8 mouse cellular contexts compared by ENCODE assay signal in genomic region chr7:6155031-6155872, GRCm38 (mm10). TPM values are rescaled to one million over a fixed set of nuclear protein-coding genes. Genes with fewer than 3 reads are reported as not detected.
A peak's percentile ranks its signal among the peaks of the same experiment; 100 is the strongest.
DNase-seq lines count a peak whose midpoint lies in the region; ATAC-seq and TF ChIP-seq lines count a peak whose summit lies in the region.

No protein-coding gene starts in this region.

- peak overlapping the region; percentile 93 for H3K9ac ChIP-seq in embryonic facial prominence, embryonic 15.5 days
- H3K9ac ChIP-seq in kidney, embryonic 15.5 days, result peak overlapping the region; percentile 88
- H3K9ac ChIP-seq in liver, embryonic 12.5 days, result peak overlapping the region; percentile 91
- peak overlapping the region; percentile 92 for H3K9ac ChIP-seq in stomach, embryonic 15.5 days

- peak; percentile 78 for ATAC-seq in embryonic facial prominence, embryonic 15.5 days (ENCODE audit: insufficient number of reproducible peaks, low FRiP score, low TSS enrichment, low read depth)
- peak; percentile 77 for ATAC-seq in kidney, embryonic 15.5 days (replicated peaks; ENCODE audit: low FRiP score)
- peak; percentile 69 for ATAC-seq in liver, embryonic 12.5 days
- ATAC-seq in stomach, embryonic 15.5 days (ENCODE audit: insufficient read depth, low FRiP score, low read depth), result peak; percentile 56

- no peaks in the 10 kb centered on the region for H3K36me3 ChIP-seq in C2C12 (ENCODE audit: control insufficient read depth, insufficient read depth)
- H3K36me3 ChIP-seq in embryonic facial prominence, embryonic 15.5 days, result no peaks in the 10 kb centered on the region
- no peaks in the 10 kb centered on the region for H3K36me3 ChIP-seq in heart, embryonic 10.5 days
- no peaks in the 10 kb centered on the region for H3K36me3 ChIP-seq in kidney, embryonic 15.5 days
- H3K36me3 ChIP-seq in liver, embryonic 12.5 days, result no peaks in the 10 kb centered on the region
- no peaks in the 10 kb centered on the region for H3K36me3 ChIP-seq in stomach, embryonic 15.5 days

- no peaks in the 10 kb centered on the region for H3K27me3 ChIP-seq in C2C12 (ENCODE audit: control insufficient read depth, insufficient read depth, insufficient read length)
- no peaks in the 10 kb centered on the region for H3K27me3 ChIP-seq in embryonic facial prominence, embryonic 15.5 days
- H3K27me3 ChIP-seq in heart, embryonic 10.5 days (ENCODE audit: insufficient read depth, poor library complexity, severe bottlenecking), result no peaks in the 10 kb centered on the region
- H3K27me3 ChIP-seq in kidney, embryonic 15.5 days, result no peaks in the 10 kb centered on the region
- H3K27me3 ChIP-seq in liver, embryonic 12.5 days (replicated peaks), result no peaks in the 10 kb centered on the region
- H3K27me3 ChIP-seq in stomach, embryonic 15.5 days (replicated peaks), result no peaks in the 10 kb centered on the region

- WGBS in embryonic facial prominence, embryonic 15.5 days, result 2% methylated on average over 55 of the region's 85 CpGs
- WGBS in heart, embryonic 10.5 days, result under 1% methylated on average over 78 of the region's 85 CpGs
- WGBS in kidney, embryonic 15.5 days, result under 1% methylated on average over 85 of the region's 85 CpGs
- under 1% methylated on average over 80 of the region's 85 CpGs for WGBS in liver, embryonic 12.5 days (ENCODE audit: insufficient replicate concordance)
- WGBS in stomach, embryonic 15.5 days, result under 1% methylated on average over 85 of the region's 85 CpGs

- peak overlapping the region; percentile 81 for H3K4me2 ChIP-seq in embryonic facial prominence, embryonic 15.5 days (replicated peaks)
- H3K4me2 ChIP-seq in kidney, embryonic 15.5 days, result peak overlapping the region; percentile 73
- H3K4me2 ChIP-seq in liver, embryonic 12.5 days, result peak overlapping the region; percentile 92
- peak overlapping the region; percentile 76 for H3K4me2 ChIP-seq in stomach, embryonic 15.5 days

- H3K79me3 ChIP-seq in C2C12 (ENCODE audit: low read depth), result peaks cover 51% of the 10 kb centered on the region

- TF ChIP-seq POLR2A in bone marrow macrophage, adult 2 months (IDR thresholded peaks at IDR 0.05; ENCODE audit: borderline replicate concordance, low read depth, low read length), result 0 out of 2 replicates have a peak, but pooled peaks have one; percentile 7

- peaks cover 52% of the 10 kb centered on the region for H3K79me2 ChIP-seq in C2C12 (ENCODE audit: control insufficient read depth, insufficient read depth)

- peak overlapping the region; percentile 59 for H3K4me3 ChIP-seq in C2C12 (ENCODE audit: insufficient read depth, poor library complexity, severe bottlenecking)
- peak overlapping the region; percentile 87 for H3K4me3 ChIP-seq in bone marrow macrophage, adult 2 months (ENCODE audit: insufficient read depth, low read length)
- peak overlapping the region; percentile 89 for H3K4me3 ChIP-seq in embryonic facial prominence, embryonic 15.5 days (replicated peaks)
- peak overlapping the region; percentile 86 for H3K4me3 ChIP-seq in heart, embryonic 10.5 days
- peak overlapping the region; percentile 86 for H3K4me3 ChIP-seq in kidney, embryonic 15.5 days (replicated peaks)
- peak overlapping the region; percentile 82 for H3K4me3 ChIP-seq in liver, embryonic 12.5 days
- H3K4me3 ChIP-seq in stomach, embryonic 15.5 days (replicated peaks), result peak overlapping the region; percentile 87

- peak overlapping the region; percentile 87 for H3ac ChIP-seq in C2C12 (ENCODE audit: control insufficient read depth, insufficient read length, low read depth)

- peak overlapping the region; percentile 95 for H3K27ac ChIP-seq in bone marrow macrophage, adult 2 months (ENCODE audit: insufficient read depth, low read depth, low read length)
- peak overlapping the region; percentile 95 for H3K27ac ChIP-seq in embryonic facial prominence, embryonic 15.5 days (replicated peaks)
- peak overlapping the region; percentile 95 for H3K27ac ChIP-seq in heart, embryonic 10.5 days
- H3K27ac ChIP-seq in kidney, embryonic 15.5 days, result peak overlapping the region; percentile 97
- H3K27ac ChIP-seq in liver, embryonic 12.5 days, result peak overlapping the region; percentile 92
- peak overlapping the region; percentile 93 for H3K27ac ChIP-seq in stomach, embryonic 15.5 days

- H3K9me3 ChIP-seq in embryonic facial prominence, embryonic 15.5 days (replicated peaks), result no peaks in the 10 kb centered on the region
- H3K9me3 ChIP-seq in heart, embryonic 10.5 days, result no peaks in the 10 kb centered on the region
- no peaks in the 10 kb centered on the region for H3K9me3 ChIP-seq in kidney, embryonic 15.5 days (replicated peaks)
- H3K9me3 ChIP-seq in liver, embryonic 12.5 days (replicated peaks), result no peaks in the 10 kb centered on the region
- H3K9me3 ChIP-seq in stomach, embryonic 15.5 days, result no peaks in the 10 kb centered on the region

- no peak for TF ChIP-seq CTCF in C2C12 (IDR thresholded peaks at IDR 0.05; ENCODE audit: control insufficient read depth, insufficient read depth, insufficient read length)
- no peak for TF ChIP-seq CTCF in bone marrow macrophage, adult 2 months (IDR thresholded peaks at IDR 0.05; ENCODE audit: low read depth, low read length)

- peaks cover 45% of the 10 kb centered on the region for H3K4me1 ChIP-seq in bone marrow macrophage, adult 2 months (ENCODE audit: control insufficient read depth, insufficient read depth, low read length)
- H3K4me1 ChIP-seq in embryonic facial prominence, embryonic 15.5 days, result peaks cover 26% of the 10 kb centered on the region
- peaks cover 22% of the 10 kb centered on the region for H3K4me1 ChIP-seq in heart, embryonic 10.5 days
- H3K4me1 ChIP-seq in kidney, embryonic 15.5 days, result peaks cover 52% of the 10 kb centered on the region
- H3K4me1 ChIP-seq in liver, embryonic 12.5 days, result peaks cover 63% of the 10 kb centered on the region
- peaks cover 28% of the 10 kb centered on the region for H3K4me1 ChIP-seq in stomach, embryonic 15.5 days

- DNase-seq in heart, embryonic 10.5 days (ENCODE audit: low spot score), result peak; percentile 92
- DNase-seq in naive thymus-derived CD4-positive, alpha-beta T cell, adult 2 months (ENCODE audit: low read depth), result peak; percentile 90

TF ChIP-seq in C2C12, 6 proteins besides CTCF, POLR2A, EP300 and RAD21:
- TF ChIP-seq CEBPB (IDR thresholded peaks at IDR 0.05; ENCODE audit: low read depth) (no peak), MAX (IDR thresholded peaks at IDR 0.05) (no peak), USF1 (IDR thresholded peaks at IDR 0.05; ENCODE audit: low read depth) (no peak), FOSL1 (IDR thresholded peaks at IDR 0.05; ENCODE audit: insufficient read depth, low read length, poor library complexity, severe bottlenecking) (no peak), MYOD1 (IDR thresholded peaks at IDR 0.05; ENCODE audit: control insufficient read depth, insufficient read length, low read depth) (no peak), MYOG (IDR thresholded peaks at IDR 0.05; ENCODE audit: control insufficient read depth, extremely low read depth, insufficient read length) (no peak)

RNA-seq across cellular contexts. Expression of gene Zfp787, which starts 0.5 kb away (rescaled TPM):
- polyA plus RNA-seq in C2C12 (2012; fragmentation: generic; extraction: Trizol), result 31.1 TPM
- polyA plus RNA-seq in bone marrow macrophage, adult 2 months (2012; ENCODE audit: insufficient read depth, insufficient read length, missing spikeins), result 22.8 and 25.1 TPM in 2 replicates
- 26.4 and 27.2 TPM in 2 replicates for polyA plus RNA-seq in embryonic facial prominence, embryonic 15.5 days (2015; fragmentation: Nextera tagmentation; extraction: Ambion mirVana)
- 22.3 and 31.1 TPM in 2 replicates for polyA plus RNA-seq in heart, embryonic 10.5 days (2016; fragmentation: Nextera tagmentation; extraction: Ambion mirVana)
- 30.7 and 31.9 TPM in 2 replicates for polyA plus RNA-seq in kidney, embryonic 15.5 days (2015; fragmentation: Nextera tagmentation; extraction: Ambion mirVana)
- 17.3 and 18.0 TPM in 2 replicates for polyA plus RNA-seq in liver, embryonic 12.5 days (2016; fragmentation: Nextera tagmentation; extraction: Ambion mirVana)
- polyA plus RNA-seq in stomach, embryonic 15.5 days (2015; fragmentation: Nextera tagmentation; extraction: Ambion mirVana), result 26.0 and 28.1 TPM in 2 replicates

RNA-seq across cellular contexts. Expression of gene Zfp444, which starts 16.8 kb away (rescaled TPM):
- polyA plus RNA-seq in C2C12 (2012; fragmentation: generic; extraction: Trizol), result 30.9 TPM
- 21.8 and 24.2 TPM in 2 replicates for polyA plus RNA-seq in bone marrow macrophage, adult 2 months (2012; ENCODE audit: insufficient read depth, insufficient read length, missing spikeins)
- polyA plus RNA-seq in embryonic facial prominence, embryonic 15.5 days (2015; fragmentation: Nextera tagmentation; extraction: Ambion mirVana), result 60.3 and 61.5 TPM in 2 replicates
- polyA plus RNA-seq in heart, embryonic 10.5 days (2016; fragmentation: Nextera tagmentation; extraction: Ambion mirVana), result 38.6 and 51.4 TPM in 2 replicates
- polyA plus RNA-seq in kidney, embryonic 15.5 days (2015; fragmentation: Nextera tagmentation; extraction: Ambion mirVana), result 65.5 and 71.4 TPM in 2 replicates
- polyA plus RNA-seq in liver, embryonic 12.5 days (2016; fragmentation: Nextera tagmentation; extraction: Ambion mirVana), result 25.5 and 26.3 TPM in 2 replicates
- polyA plus RNA-seq in stomach, embryonic 15.5 days (2015; fragmentation: Nextera tagmentation; extraction: Ambion mirVana), result 46.8 and 49.6 TPM in 2 replicates

RNA-seq across cellular contexts. Expression of gene Galp, which starts 41.6 kb away (rescaled TPM):
- polyA plus RNA-seq in C2C12 (2012; fragmentation: generic; extraction: Trizol), result not detected
- not detected in 2 replicates for polyA plus RNA-seq in bone marrow macrophage, adult 2 months (2012; ENCODE audit: insufficient read depth, insufficient read length, missing spikeins)
- polyA plus RNA-seq in embryonic facial prominence, embryonic 15.5 days (2015; fragmentation: Nextera tagmentation; extraction: Ambion mirVana), result not detected in 2 replicates
- polyA plus RNA-seq in heart, embryonic 10.5 days (2016; fragmentation: Nextera tagmentation; extraction: Ambion mirVana), result not detected in 2 replicates
- polyA plus RNA-seq in kidney, embryonic 15.5 days (2015; fragmentation: Nextera tagmentation; extraction: Ambion mirVana), result not detected in 2 replicates
- not detected in 2 replicates for polyA plus RNA-seq in liver, embryonic 12.5 days (2016; fragmentation: Nextera tagmentation; extraction: Ambion mirVana)
- not detected in 2 replicates for polyA plus RNA-seq in stomach, embryonic 15.5 days (2015; fragmentation: Nextera tagmentation; extraction: Ambion mirVana)

Comparison
In these comparisons a context has a peak if more than half of its experiments do, and no peak if none do; other contexts are left out.
1. Peak in every context shown above with its lines: DNase-seq, ATAC-seq, H3K4me3 ChIP-seq and H3K27ac ChIP-seq.